Mouse (Mus musculus): ENCODE results near the gene Tmprss9.

Gene Tmprss9

DNA sequence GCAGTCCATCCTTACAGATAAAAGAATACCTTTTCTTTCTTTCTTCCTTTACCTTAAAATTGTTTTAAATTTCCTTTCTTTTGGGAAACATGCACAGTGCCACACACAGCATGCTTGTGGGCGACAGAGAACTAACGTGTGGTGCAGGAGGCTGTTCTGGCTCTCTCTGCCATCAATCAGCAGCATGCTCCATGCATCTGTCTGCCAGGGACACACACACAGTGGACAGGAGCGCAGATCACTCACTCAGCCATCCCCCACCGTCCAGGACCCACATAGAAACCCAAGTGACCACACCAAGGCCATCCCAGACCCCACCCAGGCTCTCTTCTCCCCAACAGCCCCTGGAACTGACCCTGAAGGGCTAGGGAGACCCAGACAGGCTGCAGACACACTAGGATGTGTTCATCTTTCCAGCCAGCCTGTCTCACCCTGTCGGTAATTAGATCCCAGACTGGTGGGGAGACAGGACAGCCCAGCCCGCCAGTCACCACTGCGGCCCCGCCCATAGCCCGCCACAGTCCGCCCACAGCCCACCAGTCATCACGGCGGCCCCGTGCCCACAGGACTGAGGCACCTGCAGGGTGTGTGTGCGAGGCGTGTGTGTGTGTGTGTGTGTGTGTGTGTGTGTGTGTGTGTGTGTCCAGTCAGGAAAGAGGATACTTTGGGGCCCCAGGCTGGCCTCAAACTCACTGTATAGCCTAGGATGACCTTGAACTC lies 67.3 kb downstream of the Tmprss9 start:
- no peak for DNase-seq (ENCODE audit: low read depth)

GRCm38 (mm10) chr10:80939671-80940070 lies 68.0 kb downstream of the Tmprss9 start:
- peak; percentile 58 for DNase-seq (ENCODE audit: low read depth)

GRCm38 (mm10) chr10:80940320-80940987 lies 68.8 kb downstream of the Tmprss9 start:
- DNase-seq (ENCODE audit: low read depth) = no peak

- DNase-seq (ENCODE audit: low read depth) = no peak
Measured at GRCm38 (mm10) chr10:80940988-80941347, 69.3 kb downstream of the Tmprss9 start.

DNA sequence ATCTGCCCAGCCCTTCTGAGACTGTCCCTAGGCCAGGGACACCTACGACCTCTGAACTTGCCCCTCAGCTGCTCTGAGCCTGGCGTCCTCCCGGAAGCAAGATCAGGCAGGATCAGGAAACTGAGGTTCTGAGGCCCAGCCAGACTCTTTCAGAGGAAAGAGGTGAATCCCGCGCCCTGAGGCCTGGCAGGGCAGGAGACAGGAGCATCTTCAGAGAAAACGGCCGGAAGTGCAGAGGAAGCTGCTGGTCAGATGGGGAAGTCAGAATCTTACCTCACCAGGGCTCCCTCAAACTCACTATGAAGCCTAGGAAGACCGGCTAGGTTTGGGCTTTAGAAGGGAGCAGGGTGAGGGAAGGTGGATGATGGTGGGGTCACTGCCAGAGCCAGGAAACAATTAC lies 71.3 kb downstream of the Tmprss9 start:
- DNase-seq (ENCODE audit: low read depth) = no peak

- DNase-seq (ENCODE audit: low read depth) = no peak
Measured at GRCm38 (mm10) chr10:80943701-80944100, 72.1 kb downstream of the Tmprss9 start.

DNA sequence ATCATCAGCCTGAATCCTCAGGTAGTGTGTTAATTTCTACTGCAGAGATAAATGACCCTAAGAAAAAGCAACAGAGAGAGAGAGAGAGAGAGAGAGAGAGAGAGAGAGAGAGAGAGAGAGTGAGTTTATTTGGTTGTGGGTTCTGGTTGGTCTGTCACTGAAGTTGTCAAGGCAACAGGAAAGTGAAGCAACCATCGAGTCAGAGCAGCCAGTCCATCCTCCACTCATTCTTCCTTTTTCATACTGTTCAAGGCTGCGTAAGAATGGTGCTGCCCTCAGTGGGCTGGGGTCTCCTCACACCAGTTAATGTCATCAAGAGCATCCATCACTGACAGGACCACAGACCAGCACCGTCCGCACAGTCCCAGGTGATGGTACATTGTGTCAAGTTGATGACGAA lies 72.6 kb downstream of the Tmprss9 start:
- DNase-seq (ENCODE audit: low read depth) = no peak

- DNase-seq (ENCODE audit: low read depth) = no peak
Measured at GRCm38 (mm10) chr10:80946684-80947437, 75.2 kb downstream of the Tmprss9 start.

- no peak for DNase-seq (ENCODE audit: low read depth)
Measured at GRCm38 (mm10) chr10:80947802-80948201, 76.2 kb downstream of the Tmprss9 start.

- DNase-seq (ENCODE audit: low read depth) = no peak
Measured at GRCm38 (mm10) chr10:80948570-80948969, 76.9 kb downstream of the Tmprss9 start.

DNA sequence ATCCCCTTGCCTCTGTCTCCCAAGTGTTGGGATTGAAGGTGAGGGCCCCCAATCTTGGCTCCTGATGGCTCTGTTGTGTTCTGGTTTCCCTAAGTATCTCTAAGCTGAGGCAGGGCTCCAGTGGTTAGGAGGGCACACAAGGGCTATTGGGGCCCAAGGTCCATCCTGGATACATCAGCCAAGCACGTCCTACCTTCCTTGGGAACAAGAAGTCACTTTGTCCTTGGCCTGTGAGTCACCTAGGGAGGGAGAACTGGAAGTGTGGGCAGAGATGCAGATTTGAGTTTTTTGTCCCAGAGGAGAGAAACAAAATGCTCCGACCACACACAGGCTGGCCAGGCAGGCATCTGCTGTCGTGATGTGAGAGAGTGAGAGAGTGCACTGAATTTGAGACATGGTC lies 77.4 kb downstream of the Tmprss9 start:
- no peak for DNase-seq (ENCODE audit: low read depth)
